In genomic region chr15:31392705-31393104, GRCm38 (mm10) we compare ENCODE assay signal across 20 mouse cellular contexts. TPM values are rescaled to one million over a fixed set of nuclear protein-coding genes. Genes with fewer than 3 reads are reported as not detected.
DNase-seq lines count a peak whose midpoint lies in the region; ATAC-seq lines count a peak whose summit lies in the region.
"Had no signal": no experiment of that assay in that cellular context is flagged by ENCODE, and none has a peak within 500 bp of the region (broad histone marks: within the 10 kb centered on the region; RNA-seq: fewer than 3 reads in every experiment).

No protein-coding gene starts in this region.

- 87% methylated on average over 7 of the region's 7 CpGs for WGBS in hindbrain, embryonic 11.5 days

- no peak overlapping the region for H3K9ac ChIP-seq in hindbrain, embryonic 11.5 days (ENCODE audit: low read depth, low read length)
- H3K9ac ChIP-seq: embryonic facial prominence, embryonic 13.5 days; hindbrain, embryonic 15.5 days; limb, embryonic 13.5 days; liver, embryonic 14.5 days had no signal

- H3K9me3 ChIP-seq in hindbrain, embryonic 11.5 days (ENCODE audit: control insufficient read depth, low read length) = no peaks in the 10 kb centered on the region
- H3K9me3 ChIP-seq: embryonic facial prominence, embryonic 13.5 days; hindbrain, embryonic 15.5 days; limb, embryonic 13.5 days had no signal

- H3K27me3 ChIP-seq in hindbrain, embryonic 11.5 days (ENCODE audit: control insufficient read depth, insufficient read depth, low read length) = no peaks in the 10 kb centered on the region
- H3K27me3 ChIP-seq: embryonic facial prominence, embryonic 13.5 days; hindbrain, embryonic 15.5 days; limb, embryonic 13.5 days had no signal

- ATAC-seq in frontal cortex, adult (ENCODE audit: low TSS enrichment) = peak; percentile 28
- ATAC-seq in hindbrain, embryonic 11.5 days (ENCODE audit: low FRiP score) = no peak
- ATAC-seq: forebrain, embryonic 16.5 days; intestine, postnatal 0 days; midbrain, embryonic 16.5 days had no signal

- no peak overlapping the region for H3K4me3 ChIP-seq in hindbrain, embryonic 11.5 days (ENCODE audit: low read depth, low read length)
- H3K4me3 ChIP-seq: embryonic facial prominence, embryonic 13.5 days; heart, embryonic 10.5 days; hindbrain, embryonic 15.5 days; limb, embryonic 13.5 days had no signal

- peak; percentile 63 for DNase-seq in layer of hippocampus, adult 9-11 months
- DNase-seq in layer of hippocampus, postnatal 10 days (ENCODE audit: low spot score in 2 of 2) = no peak
- peak; percentile 72 to 75 for DNase-seq in frontal cortex, postnatal 36 days (ENCODE audit: low spot score in 2 of 2)
- DNase-seq in right cerebral cortex, postnatal 10 days (ENCODE audit: low spot score in 2 of 2) = peak; percentile 60 to 69
- DNase-seq in thymus, postnatal 0 days (ENCODE audit: low spot score) = no peak
- no peak for DNase-seq in hindbrain, embryonic 11.5 days (ENCODE audit: low spot score)
- DNase-seq in urinary bladder, postnatal 36 days (ENCODE audit: low spot score in 2 of 2) = no peak
- DNase-seq: adrenal gland, postnatal 25 days; cerebellum, adult 9-10 months; gastrocnemius, postnatal 25 days; retina, postnatal 1 day had no signal

- no peaks in the 10 kb centered on the region for H3K36me3 ChIP-seq in hindbrain, embryonic 11.5 days (ENCODE audit: control insufficient read depth, insufficient read depth, low read length)
- H3K36me3 ChIP-seq: embryonic facial prominence, embryonic 13.5 days; heart, embryonic 10.5 days; hindbrain, embryonic 15.5 days; limb, embryonic 13.5 days had no signal

- H3K27ac ChIP-seq in hindbrain, embryonic 11.5 days (ENCODE audit: low read depth, low read length) = no peak overlapping the region
- H3K27ac ChIP-seq: embryonic facial prominence, embryonic 13.5 days; heart, embryonic 10.5 days; hindbrain, embryonic 15.5 days; limb, embryonic 13.5 days; liver, embryonic 14.5 days had no signal

- H3K4me1 ChIP-seq in hindbrain, embryonic 11.5 days (replicated peaks; ENCODE audit: control insufficient read depth, insufficient read depth, low read length) = no peaks in the 10 kb centered on the region
- H3K4me1 ChIP-seq: embryonic facial prominence, embryonic 13.5 days; hindbrain, embryonic 15.5 days; limb, embryonic 13.5 days had no signal

- H3K4me2 ChIP-seq in hindbrain, embryonic 11.5 days (replicated peaks; ENCODE audit: low read depth, low read length) = no peak overlapping the region
- H3K4me2 ChIP-seq: embryonic facial prominence, embryonic 13.5 days; hindbrain, embryonic 15.5 days; limb, embryonic 13.5 days had no signal

RNA-seq across cellular contexts. Expression of gene Ankrd33b, which starts 25.2 kb away (rescaled TPM):
- 10 to 100 TPM; 13.6 to 13.9 TPM for total RNA-seq in layer of hippocampus, postnatal 10 days (2021)
- polyA plus RNA-seq in thymus, postnatal 0 days (2015; fragmentation: Nextera tagmentation; extraction: Ambion mirVana) = 10.8 and 11.2 TPM in 2 replicates
- 0.22 and 0.31 TPM in 2 replicates for polyA plus RNA-seq in hindbrain, embryonic 11.5 days (2014; fragmentation: Nextera tagmentation; extraction: Ambion mirVana)

Comparison
In these comparisons a context has a peak if more than half of its experiments do, and no peak if none do; other contexts are left out.
1. DNase-seq: peak in layer of hippocampus, adult 9-11 months (single experiment), frontal cortex, postnatal 36 days (2 of 2) and right cerebral cortex, postnatal 10 days (2 of 2); none in layer of hippocampus, postnatal 10 days (0 of 2), thymus, postnatal 0 days (single experiment), hindbrain, embryonic 11.5 days (single experiment) and urinary bladder, postnatal 36 days (0 of 2).